ENCODE assay signal across 8 mouse cellular contexts in genomic region chr2:160597582-160598281, GRCm38 (mm10). TPM values are rescaled to one million over a fixed set of nuclear protein-coding genes. Genes with fewer than 3 reads are reported as not detected.
DNase-seq lines count a peak whose midpoint lies in the region; ATAC-seq and TF ChIP-seq lines count a peak whose summit lies in the region.

No protein-coding gene starts in this region.

- CTCF ChIA-PET in Patski (lab: Charles Lee): interaction anchor here (2.2 kb wide), 1 partner anchor 288 kb away, joined by 10 read pairs; no protein-coding TSS in a partner anchor

- POLR2A ChIA-PET in Patski (lab: Charles Lee): no interaction called here

- no peak overlapping the region for H3K4me2 ChIP-seq in hindbrain, embryonic 14.5 days (replicated peaks)

- H3K4me1 ChIP-seq in hindbrain, embryonic 14.5 days (replicated peaks; ENCODE audit: control insufficient read depth, insufficient read depth, low read length): no peaks in the 10 kb centered on the region

- 32% methylated on average over 12 of the region's 12 CpGs for WGBS in hindbrain, embryonic 14.5 days

- no peaks in the 10 kb centered on the region for H3K9me3 ChIP-seq in hindbrain, embryonic 14.5 days (ENCODE audit: control insufficient read depth, low read length)

- H3K27ac ChIP-seq in hindbrain, embryonic 14.5 days: no peak overlapping the region

- peaks cover 5% of the 10 kb centered on the region for H3K27me3 ChIP-seq in Patski
- no peaks in the 10 kb centered on the region for H3K27me3 ChIP-seq in hindbrain, embryonic 14.5 days (ENCODE audit: control insufficient read depth, insufficient read depth, low read length)

- in situ Hi-C loops in Patski (cut with MboI; ENCODE audit: low pct_unique_long_range_greater_than_20kb): loop anchor here (10.0 to 25.0 kb wide), 2 partner anchors 985 to 1733 kb away; no protein-coding TSS in a partner anchor

- H3K4me3 ChIP-seq in hindbrain, embryonic 14.5 days (replicated peaks; ENCODE audit: low read length): no peak overlapping the region

- no peak for DNase-seq in Patski (ENCODE audit: low read depth, low spot score)
- peak; percentile 74 for DNase-seq in cerebellum, adult 9-10 months
- peak; percentile 88 for DNase-seq in hindbrain, embryonic 14.5 days (ENCODE audit: low spot score)
- DNase-seq in layer of hippocampus, postnatal 10 days (ENCODE audit: low spot score in 2 of 2): peak; percentile 79 to 84
- DNase-seq in lung, postnatal 14 days: peak; percentile 76
- DNase-seq in retina, embryonic 14.5 days (ENCODE audit: low spot score): peak; percentile 89
- peak; percentile 68 for DNase-seq in thymus, postnatal 25 days

- no peak overlapping the region for H3K9ac ChIP-seq in hindbrain, embryonic 14.5 days

- no peaks in the 10 kb centered on the region for H3K36me3 ChIP-seq in hindbrain, embryonic 14.5 days (replicated peaks; ENCODE audit: control insufficient read depth, insufficient read depth)

- TF ChIP-seq CTCF in Patski (IDR thresholded peaks at IDR 0.05): peak; percentile 89

- ATAC-seq in Patski: peak; percentile 76
- peak; percentile 92 for ATAC-seq in frontal cortex, adult (ENCODE audit: low TSS enrichment)
- peak; percentile 83 for ATAC-seq in hindbrain, embryonic 14.5 days (ENCODE audit: low FRiP score)

RNA-seq across cellular contexts. Expression of gene Top1, which starts 48.0 kb away (rescaled TPM):
- 80.7 TPM for polyA plus RNA-seq in Patski (2021)
- polyA plus RNA-seq in hindbrain, embryonic 14.5 days (2014; fragmentation: Nextera tagmentation; extraction: Ambion mirVana): 58.9 and 67.6 TPM in 2 replicates
- total RNA-seq in layer of hippocampus, postnatal 10 days (2021): 10 to 100 TPM; 84.6 to 88.4 TPM
